Mouse (Mus musculus) layer of hippocampus, postnatal 14 days (tissue): Measurements from ENCODE around the gene Nfatc3. TPM values are rescaled to one million over a fixed set of nuclear protein-coding genes. Genes with fewer than 3 reads are reported as not detected.
A peak's percentile ranks its signal among the peaks of the same experiment; 100 is the strongest.
"Not testable (repeated sequence)": the region's sequence is repeated elsewhere in the genome, so short reads cannot be mapped to it uniquely, and the experiment has no call there.

Experiments
- DNase-seq, 2 experiments: peaks; one replicate each; pipeline ENCODE4 v3.0.0; 2021 to 2022; ENCODE audit warnings: low spot score in 2 of 2, mixed read lengths in 1 of 2
- long read RNA-seq, 2 experiments: library from polyadenylated mRNA; stranded (forward); transcript quantifications; one replicate each; pipeline ENCODE4 v2.0.0; 2021
- total RNA-seq, 2 experiments: library from RNA; stranded (reverse); gene quantifications; 2 replicates each; pipeline ENCODE4 v1.2.3; 2021

The Nfatc3 gene
- 10 to 100 TPM in 1 of 2 experiments, 1 to 10 TPM in 1; 9.9 to 11.6 TPM for total RNA-seq
- long read RNA-seq, experiment 1, partial matches to known transcripts: 1 of 1 reads
- long read RNA-seq, experiment 1, other reads (novel, unspliced or antisense): 0 of 1 reads
- long read RNA-seq, experiment 2, full-length matches to known transcripts: 2 of 4 reads
- long read RNA-seq, experiment 2, partial matches to known transcripts: 1 of 4 reads
- long read RNA-seq, experiment 2, other reads (novel, unspliced or antisense): 1 of 4 reads

- DNase-seq: peak; percentile 90 to 97
These were observed at the start of gene Nfatc3 for GRCm38 (mm10) chr8:106058731-106059612. TSS of gene Nfatc3 (plus strand) at chr8:106058840.

GRCm38 (mm10) chr8:106010748-106011642 lies 47.6 kb upstream of the Nfatc3 start:
- peak; percentile 90 to 94 for DNase-seq

GRCm38 (mm10) chr8:106011643-106011986 lies 47.0 kb upstream of the Nfatc3 start, which contains the start of gene Ddx28:
TSS of gene Ddx28 (minus strand) at chr8:106011882.
- DNase-seq: no peak

GRCm38 (mm10) chr8:106012203-106012602 lies 46.4 kb upstream of the Nfatc3 start:
- DNase-seq: not testable (repeated sequence)

- no peak for DNase-seq
These were observed 42.4 kb upstream of the Nfatc3 start for GRCm38 (mm10) chr8:106016284-106016683.

- DNase-seq: no peak
These were observed 41.5 kb upstream of the Nfatc3 start for GRCm38 (mm10) chr8:106017130-106017529.

GRCm38 (mm10) chr8:106018039-106018438 lies 40.6 kb upstream of the Nfatc3 start:
- no peak for DNase-seq

- DNase-seq: peak; percentile 78 to 89
These were observed 36.2 kb upstream of the Nfatc3 start for GRCm38 (mm10) chr8:106022483-106022882.

- DNase-seq: no peak
These were observed 19.9 kb upstream of the Nfatc3 start for GRCm38 (mm10) chr8:106038721-106039120.

- DNase-seq: no peak
These were observed 19.0 kb upstream of the Nfatc3 start for GRCm38 (mm10) chr8:106039605-106040004.

GRCm38 (mm10) chr8:106040218-106040617 lies 18.4 kb upstream of the Nfatc3 start:
- DNase-seq: no peak

GRCm38 (mm10) chr8:106043055-106043454 lies 15.6 kb upstream of the Nfatc3 start:
- no peak for DNase-seq

- no peak for DNase-seq
These were observed 14.5 kb upstream of the Nfatc3 start for GRCm38 (mm10) chr8:106044151-106044550.

GRCm38 (mm10) chr8:106046872-106047559 lies 11.6 kb upstream of the Nfatc3 start:
- DNase-seq: no peak

- DNase-seq: no peak
These were observed 10.6 kb upstream of the Nfatc3 start for GRCm38 (mm10) chr8:106047854-106048630.

GRCm38 (mm10) chr8:106049840-106050239 lies 8.8 kb upstream of the Nfatc3 start:
- no peak for DNase-seq

GRCm38 (mm10) chr8:106051068-106051467 lies 7.6 kb upstream of the Nfatc3 start:
- no peak for DNase-seq

- DNase-seq: no peak
These were observed 6.0 kb upstream of the Nfatc3 start for GRCm38 (mm10) chr8:106052510-106053089.

- DNase-seq: no peak
These were observed 4.3 kb upstream of the Nfatc3 start for GRCm38 (mm10) chr8:106054190-106054811.
